Mouse (Mus musculus) MEL (cell line): ENCODE data around the gene Kank1. TPM values are rescaled to one million over a fixed set of nuclear protein-coding genes. Genes with fewer than 3 reads are reported as not detected.
A peak's percentile ranks its signal among the peaks of the same experiment; 100 is the strongest.

Experiments
- DNase-seq: peaks from one replicate; pipeline ENCODE4 v3.0.0; 2011; ENCODE audit warnings: low read depth, low spot score
- H3K27ac ChIP-seq: 2 replicates; pipeline ENCODE4 v1.5.1; 2012; ENCODE audit warnings: low read depth, mild to moderate bottlenecking, control low read depth, low read length, moderate library complexity; ENCODE audit not compliant: control insufficient read depth
- H3K27me3 ChIP-seq, 2 experiments: fragments of 150-350 bp in 1 of 2; sonication (generic) in 1 of 2; 2 replicates each; pipeline ENCODE4 v1.6.1; 2012; ENCODE audit warnings: low read length in 2 of 2, mild to moderate bottlenecking in 2 of 2, improper control_type of control experiment in 1 of 2, moderate library complexity in 1 of 2; ENCODE audit not compliant: insufficient read depth in 2 of 2, control insufficient read depth in 1 of 2
- H3K36me3 ChIP-seq, 2 experiments: 2 replicates each; pipeline ENCODE4 v1.6.1; 2012 to 2014; ENCODE audit warnings: low read length in 2 of 2, improper control_type of control experiment in 1 of 2, inconsistent platforms in 1 of 2, mild to moderate bottlenecking in 1 of 2; ENCODE audit not compliant: insufficient read depth in 2 of 2, control insufficient read depth in 1 of 2
- H3K4me1 ChIP-seq, 2 experiments: fragments of 150-350 bp in 1 of 2; sonication (generic) in 1 of 2; 2 replicates each; pipeline ENCODE4 v1.6.1; 2012; ENCODE audit warnings: low read length in 2 of 2, improper control_type of control experiment in 1 of 2, mild to moderate bottlenecking in 1 of 2; ENCODE audit not compliant: insufficient read depth in 2 of 2, control insufficient read depth in 1 of 2
- H3K4me3 ChIP-seq, 2 experiments: fragments of 150-350 bp in 1 of 2; sonication (generic) in 1 of 2; 2 replicates each; pipeline ENCODE4 v1.5.1; 2012; ENCODE audit warnings: low read depth in 2 of 2, low read length in 2 of 2, mild to moderate bottlenecking in 2 of 2, moderate library complexity in 2 of 2, control low read depth in 1 of 2, improper control_type of control experiment in 1 of 2; ENCODE audit not compliant: control insufficient read depth in 1 of 2, insufficient read depth in 1 of 2
- H3K79me2 ChIP-seq: 2 replicates; pipeline ENCODE4 v1.6.1; 2012; ENCODE audit warnings: mild to moderate bottlenecking, low read length, moderate library complexity; ENCODE audit not compliant: control insufficient read depth, poor library complexity, insufficient read depth
- H3K9ac ChIP-seq: 2 replicates; pipeline ENCODE4 v1.6.1; 2012; ENCODE audit warnings: low read depth, mild to moderate bottlenecking, control low read depth, low read length, moderate library complexity; ENCODE audit not compliant: control insufficient read depth, poor library complexity, severe bottlenecking
- H3K9me3 ChIP-seq: fragments of 150-350 bp; sonication (generic); replicated peaks from 2 replicates; pipeline ENCODE4 v1.6.1; 2012; ENCODE audit warnings: mild to moderate bottlenecking, low read length, improper control_type of control experiment, moderate library complexity; ENCODE audit not compliant: insufficient read depth
- CHD1 ChIP-seq: IDR thresholded peaks from 2 replicates; pipeline ENCODE4 v1.6.1; 2012; ENCODE audit warnings: low read depth, mild to moderate bottlenecking, inconsistent platforms, low read length, improper control_type of control experiment
- CTCF ChIP-seq, 3 experiments: IDR thresholded peaks in 2 of 3; conservative IDR thresholded peaks in 1 of 3; 2 replicates each; pipeline ENCODE4 v1.5.1; 2011 to 2012; ENCODE audit warnings: low read length in 3 of 3, low read depth in 2 of 3, mild to moderate bottlenecking in 2 of 3, improper control_type of control experiment in 1 of 3, inconsistent platforms in 1 of 3, mixed read lengths in 1 of 3, moderate library complexity in 1 of 3; ENCODE audit not compliant: control insufficient read depth in 1 of 3, insufficient read depth in 1 of 3, poor library complexity in 1 of 3, severe bottlenecking in 1 of 3
- ELF1 ChIP-seq: IDR thresholded peaks from 2 replicates; pipeline ENCODE4 v1.6.1; 2014; ENCODE audit warnings: low read depth, mild to moderate bottlenecking, inconsistent platforms, low read length, improper control_type of control experiment, moderate library complexity
- GATA1 ChIP-seq: IDR thresholded peaks from 2 replicates; pipeline ENCODE4 v1.6.1; 2011; ENCODE audit warnings: low read depth, low read length, improper control_type of control experiment
- JUND ChIP-seq: IDR thresholded peaks from 2 replicates; pipeline ENCODE4 v1.6.1; 2011; ENCODE audit warnings: low read depth, mild to moderate bottlenecking, improper control_type of control experiment, low read length
- MAX ChIP-seq: IDR thresholded peaks from 2 replicates; pipeline ENCODE4 v1.6.1; 2011; ENCODE audit warnings: low read length, improper control_type of control experiment
- MXI1 ChIP-seq: IDR thresholded peaks from 2 replicates; pipeline ENCODE4 v1.6.1; 2011; ENCODE audit warnings: mild to moderate bottlenecking, low read depth, low read length, improper control_type of control experiment
- NRF1 ChIP-seq: IDR thresholded peaks from 2 replicates; pipeline ENCODE4 v1.6.1; 2014; ENCODE audit warnings: low read depth, mild to moderate bottlenecking, inconsistent platforms, low read length, improper control_type of control experiment, moderate library complexity; ENCODE audit not compliant: poor library complexity, insufficient read depth, severe bottlenecking
- POLR2A ChIP-seq, 2 experiments: IDR thresholded peaks; 2 replicates each; pipeline ENCODE4 v1.6.1; 2011 to 2012; ENCODE audit warnings: low read length in 2 of 2, mild to moderate bottlenecking in 2 of 2, control low read depth in 1 of 2, improper control_type of control experiment in 1 of 2, low read depth in 1 of 2, moderate library complexity in 1 of 2; ENCODE audit not compliant: control insufficient read depth in 1 of 2, insufficient read depth in 1 of 2, poor library complexity in 1 of 2
- RAD21 ChIP-seq: IDR thresholded peaks from 2 replicates; pipeline ENCODE4 v1.6.1; 2011; ENCODE audit warnings: mild to moderate bottlenecking, low read depth, low read length, improper control_type of control experiment
- RCOR1 ChIP-seq: IDR thresholded peaks from 2 replicates; pipeline ENCODE4 v1.6.1; 2012; ENCODE audit warnings: low read depth, mild to moderate bottlenecking, inconsistent platforms, low read length, improper control_type of control experiment
- SIN3A ChIP-seq: IDR thresholded peaks from 2 replicates; pipeline ENCODE4 v1.6.1; 2012; ENCODE audit warnings: low read length, improper control_type of control experiment, inconsistent platforms
- SMC3 ChIP-seq: IDR thresholded peaks from 2 replicates; pipeline ENCODE4 v1.6.1; 2011; ENCODE audit warnings: low read depth, low read length, improper control_type of control experiment
- TAL1 ChIP-seq: IDR thresholded peaks from 2 replicates; pipeline ENCODE4 v1.6.1; 2012; ENCODE audit warnings: mild to moderate bottlenecking, inconsistent platforms, low read length, moderate library complexity, mixed read lengths
- TCF12 ChIP-seq: IDR thresholded peaks from 2 replicates; pipeline ENCODE4 v1.6.1; 2014; ENCODE audit warnings: low read depth, mild to moderate bottlenecking, inconsistent platforms, low read length, improper control_type of control experiment, moderate library complexity
- ZC3H11A ChIP-seq: IDR thresholded peaks from 2 replicates; pipeline ENCODE4 v1.6.1; 2012; ENCODE audit warnings: low read depth, mild to moderate bottlenecking, inconsistent platforms, low read length, improper control_type of control experiment
- ZKSCAN1 ChIP-seq: IDR thresholded peaks from 2 replicates; pipeline ENCODE4 v1.6.1; 2012; ENCODE audit warnings: low read depth, mild to moderate bottlenecking, inconsistent platforms, low read length, improper control_type of control experiment, moderate library complexity
- polyA plus RNA-seq, 2 experiments: library from polyadenylated mRNA; stranded (reverse) in 1 of 2; unstranded in 1 of 2; fragments of >175 nt in 1 of 2; fragments of >200 nt in 1 of 2; gene quantifications; 2 replicates each; pipeline versions ENCODE4 v1.2.1 to v1.2.4; 2012; ENCODE audit warnings: low replicate concordance in 2 of 2, low read depth in 1 of 2; ENCODE audit not compliant: insufficient read length in 2 of 2, insufficient read depth in 1 of 2, missing spikeins in 1 of 2
- total RNA-seq: library from RNA; depleted of rRNA; stranded (reverse); fragments of 300-350 nt; gene quantifications from 2 replicates; pipeline ENCODE4 v1.2.3, GENCODE M21; 2012

The Kank1 gene
- total and polyA plus RNA-seq, 3 experiments: not detected

DNA sequence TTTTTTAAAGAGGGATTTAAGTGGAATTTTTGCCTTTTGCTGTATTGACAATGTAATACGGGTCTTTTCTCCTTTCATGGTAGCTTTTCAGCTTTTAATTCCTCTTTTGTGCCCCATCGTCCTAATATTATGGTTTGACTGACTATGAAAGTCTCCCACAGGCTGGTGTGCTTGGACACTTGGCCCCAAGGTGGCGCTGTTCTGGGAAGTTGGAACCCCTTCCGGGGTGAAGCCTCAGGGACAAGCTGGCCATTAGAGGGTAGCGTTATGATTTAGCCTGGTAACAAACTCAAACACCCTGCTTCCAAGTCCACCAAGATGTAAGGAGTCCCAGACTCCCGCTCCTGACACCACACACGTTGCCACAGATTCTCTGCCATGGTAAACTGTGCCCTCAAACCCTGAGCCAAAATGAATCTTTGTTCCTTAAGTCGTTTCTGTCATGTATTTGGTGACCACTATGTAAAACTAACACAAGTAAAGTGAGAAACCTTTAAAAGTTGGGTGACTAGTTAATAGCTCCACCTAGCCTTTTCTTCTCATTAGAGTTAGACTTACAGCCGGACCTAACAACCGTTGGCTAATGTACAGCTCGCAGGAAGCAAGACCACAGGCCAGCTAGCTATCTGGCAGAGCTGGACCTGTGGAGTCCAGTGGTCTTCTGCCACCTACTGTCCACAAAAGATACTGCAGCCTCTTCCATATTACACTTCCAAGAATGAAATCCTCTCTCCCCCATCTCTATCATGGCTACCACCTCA is 214.3 kb downstream of the Kank1 start:
- TF ChIP-seq POLR2A (IDR thresholded peaks at IDR 0.05; ENCODE audit: control insufficient read depth in 1 of 2, insufficient read depth in 1 of 2, low read depth in 1 of 2, low read length in 2 of 2, poor library complexity in 1 of 2): no peak
- TF ChIP-seq ZC3H11A: peak; percentile 40
- TF ChIP-seq CTCF (IDR thresholded peaks at IDR 0.05 in 2 of 3, conservative IDR thresholded peaks at IDR 0.05 in 1 of 3; ENCODE audit: control insufficient read depth in 1 of 3, insufficient read depth in 1 of 3, low read depth in 2 of 3, low read length in 3 of 3, poor library complexity in 1 of 3, severe bottlenecking in 1 of 3): peak; percentile 60 to 76 (median 63)
- TF ChIP-seq RAD21: peak; percentile 62
- peak; percentile 59 for TF ChIP-seq SMC3

DNA sequence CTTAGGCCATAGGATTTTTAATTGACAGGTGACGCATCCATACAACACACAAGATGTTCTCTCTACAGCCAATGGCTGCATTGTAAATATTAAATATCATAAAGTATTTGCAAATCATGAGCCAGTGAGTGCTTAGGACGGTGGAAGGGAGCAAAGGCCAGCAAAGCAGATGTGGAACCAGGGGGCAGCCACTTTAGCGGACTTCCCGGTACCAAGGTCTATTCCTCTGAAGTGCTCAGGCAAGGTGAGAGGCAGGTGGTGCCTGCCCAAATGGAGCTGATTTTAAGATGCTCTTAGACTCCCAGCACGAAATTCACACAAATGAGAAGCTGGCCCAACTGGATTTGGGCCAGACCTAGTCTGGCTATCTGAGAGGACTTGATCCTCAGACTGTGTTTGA is 216.4 kb downstream of the Kank1 start:
- Histone ChIP-seq H3K79me2 (no peaks in the 10 kb centered on the region), H3K27ac (no peak overlapping the region), H3K27me3 (no peaks in the 10 kb centered on the region), H3K36me3 (no peaks in the 10 kb centered on the region), H3K9me3 (no peaks in the 10 kb centered on the region)
- DNase-seq: no peak
- TF ChIP-seq MAX (no peak), TAL1 (no peak), MXI1 (no peak), RCOR1 (no peak), SIN3A (no peak), ELF1 (no peak), RAD21 (no peak), CHD1 (no peak), ZKSCAN1 (no peak), NRF1 (no peak), JUND (no peak), TCF12 (no peak), GATA1 (no peak), SMC3 (no peak)
- TF ChIP-seq, all 39 proteins: peak for 0
- Histone ChIP-seq H3K4me1 (no peaks in the 10 kb centered on the region), H3K9ac (no peak overlapping the region), H3K4me3 (no peak overlapping the region)

More for the DNA sequence above, 214.3 kb downstream of the Kank1 start:
- Histone ChIP-seq H3K36me3 (no peaks in the 10 kb centered on the region), H3K9ac (no peak overlapping the region), H3K9me3 (no peaks in the 10 kb centered on the region), H3K4me3 (no peak overlapping the region), H3K79me2 (no peaks in the 10 kb centered on the region), H3K27me3 (no peaks in the 10 kb centered on the region; a peak in 1 of 4 replicates), H3K27ac (no peak overlapping the region), H3K4me1 (no peaks in the 10 kb centered on the region)
- DNase-seq: peak; percentile 34
